Mouse (Mus musculus): Measurements from ENCODE around the gene Olfr544.
A peak's percentile ranks its signal among the peaks of the same experiment; 100 is the strongest.

Olfr544 gene

DNA sequence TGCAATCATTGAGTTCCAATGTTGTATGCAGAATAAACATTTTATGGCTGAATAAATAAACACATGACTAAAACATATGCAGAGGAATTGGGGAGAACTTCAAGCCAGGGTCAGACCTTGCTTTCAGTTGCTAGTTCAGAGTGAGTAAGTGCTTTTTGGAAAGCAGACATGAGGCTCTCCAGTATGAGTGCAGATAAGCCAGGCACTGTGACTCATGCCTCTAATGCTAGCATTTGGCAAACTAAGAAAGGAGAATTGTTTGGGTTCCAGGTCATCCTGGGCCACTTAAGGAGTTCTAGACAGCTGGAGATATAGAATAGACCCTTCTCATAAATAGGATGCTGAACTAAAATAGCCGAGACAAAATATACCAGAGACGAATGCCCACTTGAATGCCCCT, 4.4 kb downstream of the Olfr544 start:
- H3K4me1 ChIP-seq (replicated peaks; ENCODE audit: low read depth, low read length), result peaks cover 8% of the 10 kb centered on the region
- no peaks in the 10 kb centered on the region for H3K36me3 ChIP-seq (ENCODE audit: insufficient read depth, low read length)
- TF ChIP-seq NANOG (IDR thresholded peaks at IDR 0.05; ENCODE audit: borderline replicate concordance, low read length), result no peak
- no peak for TF ChIP-seq CTCF (conservative IDR thresholded peaks at IDR 0.05; ENCODE audit: low read length)
- peaks cover 7% of the 10 kb centered on the region; the same call in 1 of the 2 replicates for H3K27me3 ChIP-seq (ENCODE audit: insufficient read depth, low read length)
- no peak overlapping the region for H3K4me3 ChIP-seq (replicated peaks; ENCODE audit: low read length)
- no peaks in the 10 kb centered on the region for H3K9me3 ChIP-seq (ENCODE audit: low read length)

GRCm38 (mm10) chr7:102481579-102481978, 6.5 kb downstream of the Olfr544 start, which contains the start of gene Olfr543:
TSS of gene Olfr543 (minus strand) at chr7:102481679.
- Histone ChIP-seq H3K4me1 (replicated peaks; ENCODE audit: low read depth, low read length) (peaks cover 13% of the 10 kb centered on the region), H3K4me3 (replicated peaks; ENCODE audit: low read length) (no peak within 1 kb of the TSS), H3K9me3 (ENCODE audit: low read length) (no peaks in the 10 kb centered on the region), H3K27me3 (ENCODE audit: insufficient read depth, low read length) (peaks cover 7% of the 10 kb centered on the region; the same call in 1 of the 2 replicates), H3K36me3 (ENCODE audit: insufficient read depth, low read length) (no peaks in the 10 kb centered on the region)
- TF ChIP-seq CTCF (conservative IDR thresholded peaks at IDR 0.05; ENCODE audit: low read length), result no peak

GRCm38 (mm10) chr7:102480821-102481220, 7.3 kb downstream of the Olfr544 start:
- Histone ChIP-seq H3K9me3 (ENCODE audit: low read length) (no peaks in the 10 kb centered on the region), H3K4me3 (replicated peaks; ENCODE audit: low read length) (no peak overlapping the region), H3K36me3 (ENCODE audit: insufficient read depth, low read length) (no peaks in the 10 kb centered on the region), H3K27me3 (ENCODE audit: insufficient read depth, low read length) (peaks cover 7% of the 10 kb centered on the region; the same call in 1 of the 2 replicates), H3K4me1 (replicated peaks; ENCODE audit: low read depth, low read length) (peaks cover 13% of the 10 kb centered on the region)
- TF ChIP-seq POU5F1 (IDR thresholded peaks at IDR 0.05; ENCODE audit: borderline replicate concordance, low read length) (no peak), CTCF (conservative IDR thresholded peaks at IDR 0.05; ENCODE audit: low read length) (no peak), NANOG (IDR thresholded peaks at IDR 0.05; ENCODE audit: borderline replicate concordance, low read length) (no peak)

GRCm38 (mm10) chr7:102479368-102480078, 8.6 kb downstream of the Olfr544 start:
- H3K4me1 ChIP-seq (replicated peaks; ENCODE audit: low read depth, low read length), result peaks cover 13% of the 10 kb centered on the region
- TF ChIP-seq CTCF (conservative IDR thresholded peaks at IDR 0.05; ENCODE audit: low read length) (no peak), POU5F1 (IDR thresholded peaks at IDR 0.05; ENCODE audit: borderline replicate concordance, low read length) (no peak)

DNA sequence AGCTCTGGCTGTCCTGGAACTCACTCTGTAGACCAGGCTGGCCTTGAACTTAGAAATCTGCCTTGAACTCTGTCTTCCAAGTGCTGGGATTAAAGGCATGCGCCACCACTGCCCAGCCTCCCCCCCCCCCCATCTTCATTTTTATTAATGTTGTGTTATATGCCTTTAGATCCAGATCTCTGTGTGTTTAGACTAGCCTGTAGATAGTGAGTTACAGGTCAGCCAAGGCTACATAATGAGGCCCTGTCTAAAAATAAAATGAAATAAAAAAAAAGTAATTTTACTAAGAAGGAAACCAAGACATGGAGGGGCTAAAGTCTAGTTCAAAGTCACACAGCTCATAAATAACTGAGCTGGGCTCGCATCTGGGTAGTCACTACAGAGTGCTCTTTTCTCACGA, 9.2 kb downstream of the Olfr544 start:
- no peaks in the 10 kb centered on the region for H3K9me3 ChIP-seq (ENCODE audit: low read length)
- no peak overlapping the region for H3K4me3 ChIP-seq (replicated peaks; ENCODE audit: low read length)
- TF ChIP-seq POU5F1 (IDR thresholded peaks at IDR 0.05; ENCODE audit: borderline replicate concordance, low read length) (no peak), NANOG (IDR thresholded peaks at IDR 0.05; ENCODE audit: borderline replicate concordance, low read length) (no peak), CTCF (conservative IDR thresholded peaks at IDR 0.05; ENCODE audit: low read length) (no peak)
- no peaks in the 10 kb centered on the region for H3K36me3 ChIP-seq (ENCODE audit: insufficient read depth, low read length)
- peaks cover 6% of the 10 kb centered on the region; the same call in 1 of the 2 replicates for H3K27me3 ChIP-seq (ENCODE audit: insufficient read depth, low read length)
- peaks cover 13% of the 10 kb centered on the region for H3K4me1 ChIP-seq (replicated peaks; ENCODE audit: low read depth, low read length)

More at GRCm38 (mm10) chr7:102479368-102480078, 8.6 kb downstream of the Olfr544 start:
- H3K9me3 ChIP-seq (ENCODE audit: low read length), result no peaks in the 10 kb centered on the region
- peaks cover 7% of the 10 kb centered on the region; the same call in 1 of the 2 replicates for H3K27me3 ChIP-seq (ENCODE audit: insufficient read depth, low read length)
- H3K36me3 ChIP-seq (ENCODE audit: insufficient read depth, low read length), result no peaks in the 10 kb centered on the region
- H3K4me3 ChIP-seq (replicated peaks; ENCODE audit: low read length), result no peak overlapping the region

GRCm38 (mm10) chr7:102478425-102478824, 9.7 kb downstream of the Olfr544 start:
- Histone ChIP-seq H3K4me1 (replicated peaks; ENCODE audit: low read depth, low read length) (peaks cover 13% of the 10 kb centered on the region), H3K9me3 (ENCODE audit: low read length) (no peaks in the 10 kb centered on the region), H3K27me3 (ENCODE audit: insufficient read depth, low read length) (0 out of 2 replicates have a peak, but pooled peaks cover 3% of the 10 kb centered on the region), H3K36me3 (ENCODE audit: insufficient read depth, low read length) (no peaks in the 10 kb centered on the region), H3K4me3 (replicated peaks; ENCODE audit: low read length) (no peak overlapping the region)
- no peak for TF ChIP-seq NANOG (IDR thresholded peaks at IDR 0.05; ENCODE audit: borderline replicate concordance, low read length)
- no peak for TF ChIP-seq POU5F1 (IDR thresholded peaks at IDR 0.05; ENCODE audit: borderline replicate concordance, low read length)
- no peak for TF ChIP-seq CTCF (conservative IDR thresholded peaks at IDR 0.05; ENCODE audit: low read length)

- Histone ChIP-seq H3K4me3 (replicated peaks; ENCODE audit: low read length) (no peak overlapping the region), H3K27me3 (ENCODE audit: insufficient read depth, low read length) (no peaks in the 10 kb centered on the region), H3K9me3 (ENCODE audit: low read length) (no peaks in the 10 kb centered on the region), H3K36me3 (ENCODE audit: insufficient read depth, low read length) (no peaks in the 10 kb centered on the region), H3K4me1 (replicated peaks; ENCODE audit: low read depth, low read length) (peaks cover 13% of the 10 kb centered on the region)
- TF ChIP-seq CTCF (conservative IDR thresholded peaks at IDR 0.05; ENCODE audit: low read length), result no peak; the same call in 1 of the 2 replicates
- TF ChIP-seq NANOG (IDR thresholded peaks at IDR 0.05; ENCODE audit: borderline replicate concordance, low read length), result no peak
- TF ChIP-seq POU5F1 (IDR thresholded peaks at IDR 0.05; ENCODE audit: borderline replicate concordance, low read length), result 0 out of 2 replicates have a peak, but pooled peaks have one; percentile 34
These were observed 10.7 kb downstream of the Olfr544 start for GRCm38 (mm10) chr7:102477377-102477776.

- no peaks in the 10 kb centered on the region for H3K27me3 ChIP-seq (ENCODE audit: insufficient read depth, low read length)
- no peaks in the 10 kb centered on the region for H3K9me3 ChIP-seq (ENCODE audit: low read length)
- peaks cover 13% of the 10 kb centered on the region for H3K4me1 ChIP-seq (replicated peaks; ENCODE audit: low read depth, low read length)
- H3K4me3 ChIP-seq (replicated peaks; ENCODE audit: low read length), result no peak overlapping the region
- TF ChIP-seq POU5F1 (IDR thresholded peaks at IDR 0.05; ENCODE audit: borderline replicate concordance, low read length) (no peak), CTCF (conservative IDR thresholded peaks at IDR 0.05; ENCODE audit: low read length) (no peak), NANOG (IDR thresholded peaks at IDR 0.05; ENCODE audit: borderline replicate concordance, low read length) (no peak)
- H3K36me3 ChIP-seq (ENCODE audit: insufficient read depth, low read length), result no peaks in the 10 kb centered on the region
These were observed 11.5 kb downstream of the Olfr544 start for GRCm38 (mm10) chr7:102476601-102477000.

GRCm38 (mm10) chr7:102472675-102473074, 15.4 kb downstream of the Olfr544 start:
- TF ChIP-seq NANOG (IDR thresholded peaks at IDR 0.05; ENCODE audit: borderline replicate concordance, low read length) (no peak), POU5F1 (IDR thresholded peaks at IDR 0.05; ENCODE audit: borderline replicate concordance, low read length) (no peak), CTCF (conservative IDR thresholded peaks at IDR 0.05; ENCODE audit: low read length) (no peak)
- Histone ChIP-seq H3K27me3 (ENCODE audit: insufficient read depth, low read length) (no peaks in the 10 kb centered on the region), H3K9me3 (ENCODE audit: low read length) (no peaks in the 10 kb centered on the region), H3K36me3 (ENCODE audit: insufficient read depth, low read length) (peaks cover 26% of the 10 kb centered on the region), H3K4me3 (replicated peaks; ENCODE audit: low read length) (no peak overlapping the region), H3K4me1 (replicated peaks; ENCODE audit: low read depth, low read length) (peaks cover 17% of the 10 kb centered on the region)

Measured in E14TG2a.4 (cell line).